Mouse (Mus musculus) liver, embryonic 11.5 days (tissue): ENCODE data around the gene Tor3a. TPM values are rescaled to one million over a fixed set of nuclear protein-coding genes. Genes with fewer than 3 reads are reported as not detected.

Experiments
- ATAC-seq: fragments of 200-750 bp; cut with Nextera tagmentation; replicated peaks from 2 replicates; pipeline ENCODE4 v1.8.0; 2017; ENCODE audit warnings: moderate number of reproducible peaks, mild to moderate bottlenecking, moderate TSS enrichment, moderate library complexity; ENCODE audit not compliant: low FRiP score
- DNase-seq: peaks from one replicate; pipeline ENCODE4 v3.0.0-alpha.2; 2017; ENCODE audit warnings: low spot score
- H3K27ac ChIP-seq: fragments of 300-500 bp; sonication (generic); 2 replicates; pipeline ENCODE4 v1.5.1; 2014; ENCODE audit warnings: mild to moderate bottlenecking, low read depth, low read length, control low read depth
- H3K27me3 ChIP-seq: fragments of 300-500 bp; sonication (generic); replicated peaks from 2 replicates; pipeline ENCODE4 v1.6.1; 2014; ENCODE audit warnings: low read length, mixed read lengths; ENCODE audit not compliant: control insufficient read depth, insufficient read depth
- H3K36me3 ChIP-seq: fragments of 300-500 bp; sonication (generic); 2 replicates; pipeline ENCODE4 v1.6.1; 2014; ENCODE audit warnings: mild to moderate bottlenecking, low read length, moderate library complexity, mixed read lengths; ENCODE audit not compliant: control insufficient read depth, insufficient read depth
- H3K4me1 ChIP-seq: fragments of 300-500 bp; sonication (generic); replicated peaks from 2 replicates; pipeline ENCODE4 v1.6.1; 2014; ENCODE audit warnings: low read length, mixed read lengths; ENCODE audit not compliant: control insufficient read depth, insufficient read depth
- H3K4me2 ChIP-seq: fragments of 300-500 bp; sonication (generic); 2 replicates; pipeline ENCODE4 v1.6.1; 2014; ENCODE audit warnings: mild to moderate bottlenecking, control low read depth, moderate library complexity
- H3K4me3 ChIP-seq: fragments of 300-500 bp; sonication (generic); 2 replicates; pipeline ENCODE4 v1.5.1; 2014; ENCODE audit warnings: low read depth, low read length, control low read depth
- H3K9ac ChIP-seq: fragments of 300-500 bp; sonication (generic); 2 replicates; pipeline ENCODE4 v1.6.1; 2014; ENCODE audit warnings: low read depth, low read length, control low read depth
- H3K9me3 ChIP-seq: fragments of 300-500 bp; sonication (generic); 2 replicates; pipeline ENCODE4 v1.6.1; 2016; ENCODE audit warnings: low read length, inconsistent platforms, mixed read lengths; ENCODE audit not compliant: control insufficient read depth
- whole genome bisulfite sequencing: fragments of 180-500 bp; shearing (Covaris S2); extraction: QIAGEN DNeasy Blood & Tissue Kit; methylation state at CpG from one replicate; pipeline ENCODE4 v1.1.7; 2014; 5-methylcytosine and 5-hydroxymethylcytosine counted together
- polyA plus RNA-seq: library from polyadenylated mRNA; unstranded; fragments of >200 nt; fragmentation: Nextera tagmentation; extraction: Ambion mirVana; gene quantifications from 2 replicates; pipeline ENCODE4 v1.2.1, GENCODE M21; 2014

Tor3a gene
- polyA plus RNA-seq, 1 experiment from 2014 or later = 4.0 TPM

GRCm38 (mm10) chr1:156676596-156676995, 2.4 kb upstream of the Tor3a start:
- Histone ChIP-seq H3K36me3 (0 out of 2 replicates have a peak, but pooled peaks cover 3% of the 10 kb centered on the region), H3K4me1 (no peaks in the 10 kb centered on the region; the same call in 1 of the 2 replicates), H3K4me2 (no peak overlapping the region), H3K27me3 (no peaks in the 10 kb centered on the region), H3K9ac (no peak overlapping the region), H3K27ac (no peak overlapping the region), H3K9me3 (no peaks in the 10 kb centered on the region), H3K4me3 (no peak overlapping the region)
- 76% methylated on average over 5 of the region's 5 CpGs for WGBS
- ATAC-seq (no peak), DNase-seq (no peak)

GRCm38 (mm10) chr1:156676171-156676570, 2.0 kb upstream of the Tor3a start:
- 22% methylated on average over 12 of the region's 12 CpGs for WGBS
- H3K27me3 ChIP-seq = no peaks in the 10 kb centered on the region
- H3K4me2 ChIP-seq = no peak overlapping the region

GRCm38 (mm10) chr1:156673476-156674194, 521 bp downstream of the Tor3a start:
- peak overlapping the region; percentile 57 for H3K9ac ChIP-seq
- no peaks in the 10 kb centered on the region; the same call in 1 of the 2 replicates for H3K4me1 ChIP-seq
- no peak overlapping the region for H3K27ac ChIP-seq
- H3K36me3 ChIP-seq = no peaks in the 10 kb centered on the region
- ATAC-seq (peak; percentile 39; the same call in 1 of the 2 replicates), DNase-seq (peak; percentile 65)
- no peaks in the 10 kb centered on the region for H3K27me3 ChIP-seq
- peak overlapping the region; percentile 66 for H3K4me3 ChIP-seq
- H3K4me2 ChIP-seq = peak overlapping the region; percentile 100
- no peaks in the 10 kb centered on the region for H3K9me3 ChIP-seq
- under 1% methylated on average over 29 of the region's 29 CpGs for WGBS

More at GRCm38 (mm10) chr1:156676171-156676570, 2.0 kb upstream of the Tor3a start:
- Histone ChIP-seq H3K4me1 (no peaks in the 10 kb centered on the region; the same call in 1 of the 2 replicates), H3K9me3 (no peaks in the 10 kb centered on the region), H3K9ac (no peak overlapping the region), H3K36me3 (0 out of 2 replicates have a peak, but pooled peaks cover 3% of the 10 kb centered on the region), H3K27ac (no peak overlapping the region), H3K4me3 (no peak overlapping the region)
- ATAC-seq (no peak), DNase-seq (no peak)

- Histone ChIP-seq H3K4me2 (peak overlapping the region; percentile 100), H3K4me1 (no peaks in the 10 kb centered on the region; the same call in 1 of the 2 replicates), H3K27ac (no peak overlapping the region), H3K36me3 (no peaks in the 10 kb centered on the region), H3K27me3 (no peaks in the 10 kb centered on the region), H3K4me3 (peak overlapping the region; percentile 66), H3K9ac (0 out of 2 replicates have a peak overlapping the region, but pooled peaks have one; percentile 57), H3K9me3 (no peaks in the 10 kb centered on the region)
- WGBS = 13% methylated on average over 14 of the region's 14 CpGs
- ATAC-seq (no peak), DNase-seq (no peak)
These were observed 1.3 kb downstream of the Tor3a start for GRCm38 (mm10) chr1:156672720-156673475.

GRCm38 (mm10) chr1:156671921-156672320, 2.2 kb downstream of the Tor3a start:
- Histone ChIP-seq H3K4me2 (no peak overlapping the region), H3K9ac (no peak overlapping the region), H3K27me3 (no peaks in the 10 kb centered on the region), H3K9me3 (no peaks in the 10 kb centered on the region), H3K27ac (no peak overlapping the region), H3K36me3 (no peaks in the 10 kb centered on the region), H3K4me3 (no peak overlapping the region), H3K4me1 (no peaks in the 10 kb centered on the region; the same call in 1 of the 2 replicates)
- ATAC-seq (no peak), DNase-seq (no peak)
- 87% methylated on average over 3 of the region's 3 CpGs for WGBS

GRCm38 (mm10) chr1:156669208-156669983, 4.8 kb downstream of the Tor3a start:
- no peak for ATAC-seq
- Histone ChIP-seq H3K9me3 (no peaks in the 10 kb centered on the region), H3K36me3 (no peaks in the 10 kb centered on the region), H3K27ac (no peak overlapping the region), H3K4me1 (no peaks in the 10 kb centered on the region; the same call in 1 of the 2 replicates), H3K9ac (no peak overlapping the region), H3K4me2 (no peak overlapping the region), H3K27me3 (no peaks in the 10 kb centered on the region), H3K4me3 (no peak overlapping the region)
- DNase-seq = no peak
- 62% methylated on average over 11 of the region's 11 CpGs for WGBS

- no peak for ATAC-seq
- no peaks in the 10 kb centered on the region; the same call in 1 of the 2 replicates for H3K4me1 ChIP-seq
- H3K36me3 ChIP-seq = no peaks in the 10 kb centered on the region
- no peak for DNase-seq
- no peaks in the 10 kb centered on the region for H3K9me3 ChIP-seq
- no peak overlapping the region for H3K9ac ChIP-seq
- H3K27me3 ChIP-seq = no peaks in the 10 kb centered on the region
- H3K27ac ChIP-seq = no peak overlapping the region
- H3K4me2 ChIP-seq = no peak overlapping the region
- no peak overlapping the region for H3K4me3 ChIP-seq
- WGBS = 52% methylated on average over 5 of the region's 5 CpGs
These were observed 5.6 kb downstream of the Tor3a start for GRCm38 (mm10) chr1:156668602-156669001.

- WGBS = 78% methylated on average over 23 of the region's 23 CpGs
- Histone ChIP-seq H3K9me3 (no peaks in the 10 kb centered on the region), H3K4me2 (no peak overlapping the region), H3K27me3 (no peaks in the 10 kb centered on the region), H3K4me1 (no peaks in the 10 kb centered on the region), H3K4me3 (no peak overlapping the region), H3K9ac (no peak overlapping the region), H3K36me3 (no peaks in the 10 kb centered on the region), H3K27ac (no peak overlapping the region)
- peak; percentile 60; the same call in 1 of the 2 replicates for ATAC-seq
- DNase-seq = no peak
These were observed 6.8 kb downstream of the Tor3a start for GRCm38 (mm10) chr1:156667141-156667926.
